Mouse (Mus musculus): ENCODE measurements around the gene 2310022B05Rik. TPM values are rescaled to one million over a fixed set of nuclear protein-coding genes. Genes with fewer than 3 reads are reported as not detected.

2310022B05Rik gene
- polyA plus RNA-seq, 1 experiment from 2014 or later = 17.0 TPM

DNA sequence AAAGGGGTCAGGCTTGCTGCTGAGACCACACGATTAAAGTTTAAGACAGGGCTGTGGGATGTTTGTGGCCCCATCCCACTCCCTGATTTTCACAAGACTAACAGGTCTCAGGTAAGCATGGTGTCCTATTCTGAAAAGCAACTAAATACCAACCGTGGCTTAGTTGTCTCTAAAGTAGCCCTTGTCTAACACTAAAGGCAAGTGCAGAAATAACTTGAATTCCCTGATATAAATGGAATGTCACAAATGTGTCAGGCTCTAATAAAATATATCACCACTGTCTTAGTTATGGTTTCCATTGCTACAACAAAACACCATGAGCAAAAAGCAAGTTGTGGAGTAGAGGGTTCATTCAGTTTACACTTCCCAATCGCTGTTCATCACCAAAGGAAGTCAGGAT is 1.2 kb upstream of the 2310022B05Rik start:
- no peaks in the 10 kb centered on the region for H3K36me3 ChIP-seq (ENCODE audit: control insufficient read depth, insufficient read depth, low read length)
- no peak overlapping the region for H3K4me2 ChIP-seq (ENCODE audit: low read depth, low read length)
- peak overlapping the region; percentile 92 for H3K27ac ChIP-seq (ENCODE audit: low read length)
- H3K9me3 ChIP-seq (ENCODE audit: control insufficient read depth, low read length) = no peaks in the 10 kb centered on the region
- peaks cover 23% of the 10 kb centered on the region for H3K4me1 ChIP-seq (ENCODE audit: control insufficient read depth, insufficient read depth, low read length)
- 54% methylated on average over 3 of the region's 3 CpGs for WGBS
- ATAC-seq = no peak
- H3K27me3 ChIP-seq (replicated peaks; ENCODE audit: control insufficient read depth, insufficient read depth, low read length) = no peaks in the 10 kb centered on the region
- no peak overlapping the region for H3K4me3 ChIP-seq (ENCODE audit: low read length)
- H3K9ac ChIP-seq (ENCODE audit: low read depth, low read length) = no peak overlapping the region

DNA sequence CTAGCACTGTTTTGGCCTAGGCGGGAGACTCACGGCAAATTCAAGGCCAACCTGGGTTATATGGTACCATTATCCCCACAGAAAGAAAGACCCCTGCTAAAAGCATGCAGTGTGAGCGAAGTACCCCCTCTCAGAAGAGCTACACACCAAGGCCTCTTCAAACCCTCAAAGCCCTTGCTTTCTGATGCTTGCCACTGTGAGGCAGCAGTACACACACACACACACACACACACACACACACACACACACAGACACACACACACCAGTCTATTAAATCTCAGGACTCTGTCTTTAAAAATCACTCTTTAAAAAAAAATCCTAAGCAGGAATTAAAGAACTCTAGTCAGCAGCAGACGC is 683 bp upstream of the 2310022B05Rik start:
- Histone ChIP-seq H3K9me3 (ENCODE audit: control insufficient read depth, low read length) (no peaks in the 10 kb centered on the region), H3K4me3 (ENCODE audit: low read length) (peak overlapping the region; percentile 97), H3K4me2 (ENCODE audit: low read depth, low read length) (peak overlapping the region; percentile 77), H3K9ac (ENCODE audit: low read depth, low read length) (peak overlapping the region; percentile 90), H3K27me3 (replicated peaks; ENCODE audit: control insufficient read depth, insufficient read depth, low read length) (no peaks in the 10 kb centered on the region), H3K4me1 (ENCODE audit: control insufficient read depth, insufficient read depth, low read length) (peaks cover 27% of the 10 kb centered on the region), H3K27ac (ENCODE audit: low read length) (peak overlapping the region; percentile 92), H3K36me3 (ENCODE audit: control insufficient read depth, insufficient read depth, low read length) (no peaks in the 10 kb centered on the region)
- WGBS = 41% methylated on average over 4 of the region's 4 CpGs
- no peak for ATAC-seq

DNA sequence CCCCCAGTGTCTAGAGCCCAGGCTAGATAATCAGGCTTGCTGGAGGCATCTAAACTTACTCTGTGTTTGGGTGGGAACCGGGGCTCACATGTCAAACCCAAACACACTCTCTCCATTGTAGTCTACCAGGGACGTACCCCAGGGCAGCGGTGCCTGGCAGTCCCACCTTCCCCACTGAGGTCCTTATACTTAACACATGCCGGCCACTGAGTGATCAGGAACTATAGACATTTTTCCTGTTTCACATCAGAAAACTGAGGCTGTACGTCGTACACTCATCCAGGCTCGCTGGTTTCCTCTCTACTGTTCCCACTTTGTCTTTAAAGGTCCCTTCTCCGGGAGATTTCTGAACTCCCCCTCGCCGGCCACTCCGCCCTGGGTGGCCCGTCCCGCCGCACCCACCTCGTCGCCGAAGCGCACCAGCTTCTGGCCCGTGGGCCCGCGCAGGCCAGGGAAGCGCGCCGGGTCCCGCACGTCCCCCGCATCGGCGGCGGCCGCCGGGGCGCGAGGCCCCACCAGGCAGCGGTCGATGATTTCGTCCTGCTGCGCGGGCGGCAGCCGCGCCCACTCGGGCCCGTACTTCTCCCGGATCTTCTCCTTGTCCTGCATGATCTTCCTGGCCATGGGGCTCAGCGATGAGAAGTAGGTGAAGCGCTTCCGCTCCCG is 590 bp downstream of the 2310022B05Rik start:
- Histone ChIP-seq H3K27ac (ENCODE audit: low read length) (peak overlapping the region; percentile 92), H3K4me1 (ENCODE audit: control insufficient read depth, insufficient read depth, low read length) (peaks cover 38% of the 10 kb centered on the region), H3K9ac (ENCODE audit: low read depth, low read length) (peak overlapping the region; percentile 90), H3K4me2 (ENCODE audit: low read depth, low read length) (peak overlapping the region; percentile 77), H3K9me3 (ENCODE audit: control insufficient read depth, low read length) (no peaks in the 10 kb centered on the region), H3K27me3 (replicated peaks; ENCODE audit: control insufficient read depth, insufficient read depth, low read length) (no peaks in the 10 kb centered on the region), H3K36me3 (ENCODE audit: control insufficient read depth, insufficient read depth, low read length) (no peaks in the 10 kb centered on the region), H3K4me3 (ENCODE audit: low read length) (peak overlapping the region; percentile 97)
- ATAC-seq = peak; percentile 43
- under 1% methylated on average over 49 of the region's 49 CpGs for WGBS

DNA sequence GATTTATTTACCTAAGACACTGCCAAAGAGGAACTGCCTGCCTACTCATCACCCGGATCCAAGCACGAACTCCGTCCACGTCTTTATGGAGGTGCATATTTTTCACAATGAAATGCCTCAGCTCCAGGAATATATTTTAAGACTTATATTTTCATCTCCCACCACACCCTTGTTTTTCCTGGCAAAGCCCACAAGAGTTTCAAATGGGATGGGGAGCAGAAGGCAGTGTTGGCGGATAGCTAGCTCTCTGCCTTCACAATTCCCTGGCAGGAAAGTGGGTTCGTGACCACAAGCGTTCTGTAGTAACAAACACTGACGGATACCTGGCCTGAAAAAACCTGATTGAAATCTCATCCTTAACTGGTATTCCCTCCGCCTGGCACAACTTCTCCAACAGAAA is 1.4 kb downstream of the 2310022B05Rik start:
- H3K4me3 ChIP-seq (ENCODE audit: low read length) = peak overlapping the region; percentile 97
- ATAC-seq = no peak
- peak overlapping the region; percentile 77 for H3K4me2 ChIP-seq (ENCODE audit: low read depth, low read length)
- peak overlapping the region; percentile 90 for H3K9ac ChIP-seq (ENCODE audit: low read depth, low read length)
- no peaks in the 10 kb centered on the region for H3K36me3 ChIP-seq (ENCODE audit: control insufficient read depth, insufficient read depth, low read length)
- peaks cover 41% of the 10 kb centered on the region for H3K4me1 ChIP-seq (ENCODE audit: control insufficient read depth, insufficient read depth, low read length)
- H3K27ac ChIP-seq (ENCODE audit: low read length) = peak overlapping the region; percentile 92; the same call in 1 of the 2 replicates
- H3K9me3 ChIP-seq (ENCODE audit: control insufficient read depth, low read length) = no peaks in the 10 kb centered on the region
- whole genome bisulfite sequencing = 23% methylated on average over 9 of the region's 9 CpGs
- H3K27me3 ChIP-seq (replicated peaks; ENCODE audit: control insufficient read depth, insufficient read depth, low read length) = no peaks in the 10 kb centered on the region

DNA sequence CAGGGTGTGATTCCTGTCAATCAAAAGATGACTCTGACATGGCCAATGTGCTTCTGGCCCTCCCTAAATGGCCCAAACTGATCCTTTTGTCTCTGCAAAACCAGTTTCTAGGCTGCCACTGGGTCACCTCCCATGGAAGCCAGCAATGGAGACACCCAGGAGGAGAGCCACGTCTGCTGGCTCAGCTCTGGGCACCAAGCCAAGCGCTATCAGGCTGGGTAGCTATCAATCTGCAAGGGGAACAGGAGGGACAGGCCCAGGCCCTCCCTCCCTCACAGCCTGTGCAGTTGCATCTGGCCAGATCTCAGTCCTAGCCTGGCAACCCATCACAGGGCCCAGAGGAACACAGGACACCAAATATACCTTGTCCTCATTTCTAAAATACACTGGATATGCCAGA is 4.8 kb downstream of the 2310022B05Rik start:
- no peak overlapping the region for H3K9ac ChIP-seq (ENCODE audit: low read depth, low read length)
- no peak overlapping the region for H3K4me3 ChIP-seq (ENCODE audit: low read length)
- H3K27ac ChIP-seq (ENCODE audit: low read length) = peak overlapping the region; percentile 20; the same call in 1 of the 2 replicates
- H3K27me3 ChIP-seq (replicated peaks; ENCODE audit: control insufficient read depth, insufficient read depth, low read length) = no peaks in the 10 kb centered on the region
- H3K36me3 ChIP-seq (ENCODE audit: control insufficient read depth, insufficient read depth, low read length) = no peaks in the 10 kb centered on the region
- H3K4me1 ChIP-seq (ENCODE audit: control insufficient read depth, insufficient read depth, low read length) = peaks cover 65% of the 10 kb centered on the region
- WGBS = 11% methylated on average over 2 of the region's 2 CpGs
- peak; percentile 78 for ATAC-seq
- H3K9me3 ChIP-seq (ENCODE audit: control insufficient read depth, low read length) = no peaks in the 10 kb centered on the region
- no peak overlapping the region for H3K4me2 ChIP-seq (ENCODE audit: low read depth, low read length)

DNA sequence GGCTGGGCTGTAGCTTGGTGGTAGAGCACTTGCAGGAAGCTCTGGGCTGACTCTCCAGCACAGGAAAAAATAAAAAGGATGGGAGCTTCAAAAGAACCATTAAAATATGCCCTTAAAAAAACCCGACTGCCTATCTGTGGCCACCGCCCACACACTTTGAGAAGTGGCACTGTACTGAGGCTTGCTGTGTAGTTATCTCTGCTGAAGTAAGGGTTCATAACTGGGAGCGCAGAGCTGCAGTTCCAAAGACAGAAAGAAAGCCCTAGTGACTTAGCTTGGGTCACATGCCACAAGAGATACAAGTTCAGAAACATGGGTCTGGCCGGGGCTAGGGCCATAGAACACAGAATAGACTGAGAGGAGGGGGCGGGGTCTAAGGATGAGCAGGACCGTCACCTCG is 5.2 kb downstream of the 2310022B05Rik start:
- peak; percentile 34 for ATAC-seq
- WGBS = 75% methylated on average over 7 of the region's 7 CpGs

DNA sequence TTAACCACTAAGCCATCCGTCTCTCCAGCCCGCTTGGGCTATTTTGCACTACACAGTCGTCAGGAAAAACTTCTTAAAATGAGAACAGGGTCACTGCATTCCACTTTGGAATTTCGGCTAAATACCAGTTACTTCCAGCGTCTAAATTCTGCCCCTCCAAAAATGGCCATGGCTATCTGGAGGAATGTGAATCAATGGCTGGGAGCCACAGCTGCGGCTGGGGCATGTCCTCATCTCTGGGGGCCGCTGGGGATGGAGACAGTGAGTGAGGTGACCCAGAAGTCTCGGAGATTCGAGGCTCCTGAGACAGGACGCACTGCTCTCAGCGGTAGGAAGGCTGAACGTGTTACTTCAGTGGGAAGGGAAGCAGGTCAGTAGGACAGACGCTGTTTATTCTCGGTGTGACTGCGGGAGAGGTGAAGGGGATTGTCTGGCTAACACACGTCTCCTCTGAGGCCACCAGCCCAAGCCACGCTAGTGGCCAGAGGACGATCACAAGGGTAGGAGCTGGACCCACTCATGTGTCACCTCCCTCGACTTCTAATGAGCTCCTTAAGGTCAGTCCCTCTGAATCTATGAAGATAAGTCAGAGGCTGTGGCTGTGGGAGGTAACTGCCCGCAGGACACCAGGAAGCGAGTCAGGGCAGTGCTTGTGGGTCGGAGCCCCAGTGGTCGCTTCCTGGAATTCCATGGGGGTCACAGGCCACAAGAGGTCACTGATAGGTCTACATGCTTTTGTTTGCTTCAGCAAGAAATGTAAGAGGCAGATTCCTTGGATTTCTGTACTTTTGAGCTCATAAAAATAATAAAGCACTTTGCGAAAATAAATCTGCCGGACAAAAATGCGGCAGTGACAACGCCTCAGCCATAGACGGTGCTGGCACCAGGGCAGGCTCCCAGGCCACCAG is 9.3 kb downstream of the 2310022B05Rik start:
- Histone ChIP-seq H3K9me3 (ENCODE audit: control insufficient read depth, low read length) (no peaks in the 10 kb centered on the region), H3K4me2 (ENCODE audit: low read depth, low read length) (no peak overlapping the region), H3K9ac (ENCODE audit: low read depth, low read length) (no peak overlapping the region), H3K27ac (ENCODE audit: low read length) (peak overlapping the region; percentile 80), H3K36me3 (ENCODE audit: control insufficient read depth, insufficient read depth, low read length) (no peaks in the 10 kb centered on the region), H3K4me1 (ENCODE audit: control insufficient read depth, insufficient read depth, low read length) (peaks cover 63% of the 10 kb centered on the region), H3K27me3 (replicated peaks; ENCODE audit: control insufficient read depth, insufficient read depth, low read length) (no peaks in the 10 kb centered on the region), H3K4me3 (ENCODE audit: low read length) (no peak overlapping the region)
- WGBS = 57% methylated on average over 28 of the region's 28 CpGs
- no peak for ATAC-seq

More for the DNA sequence above, 5.2 kb downstream of the 2310022B05Rik start:
- H3K36me3 ChIP-seq (ENCODE audit: control insufficient read depth, insufficient read depth, low read length) = no peaks in the 10 kb centered on the region
- H3K9ac ChIP-seq (ENCODE audit: low read depth, low read length) = no peak overlapping the region
- H3K27ac ChIP-seq (ENCODE audit: low read length) = peak overlapping the region; percentile 20; the same call in 1 of the 2 replicates
- no peak overlapping the region for H3K4me2 ChIP-seq (ENCODE audit: low read depth, low read length)
- no peak overlapping the region for H3K4me3 ChIP-seq (ENCODE audit: low read length)
- no peaks in the 10 kb centered on the region for H3K27me3 ChIP-seq (replicated peaks; ENCODE audit: control insufficient read depth, insufficient read depth, low read length)
- no peaks in the 10 kb centered on the region for H3K9me3 ChIP-seq (ENCODE audit: control insufficient read depth, low read length)
- H3K4me1 ChIP-seq (ENCODE audit: control insufficient read depth, insufficient read depth, low read length) = peaks cover 70% of the 10 kb centered on the region

DNA sequence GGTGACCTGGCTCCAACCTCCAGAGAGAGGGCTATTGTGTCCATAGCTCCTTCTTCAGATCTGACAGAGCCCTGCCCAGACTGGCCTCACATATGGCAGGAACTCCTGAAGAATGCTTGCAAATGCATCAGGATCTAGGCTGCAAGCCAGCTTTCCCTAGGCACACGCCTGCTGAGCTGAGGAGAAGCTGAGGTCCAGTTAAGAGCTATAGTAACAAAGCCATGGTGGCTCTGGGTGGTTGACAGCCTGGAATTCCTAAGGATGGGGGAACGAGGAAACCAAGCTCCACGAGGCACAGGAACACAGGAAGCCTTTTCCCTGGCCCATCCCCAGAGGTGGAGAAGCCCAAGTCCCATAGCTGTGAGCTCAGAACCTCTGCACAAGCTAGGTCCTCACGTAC is 10.6 kb downstream of the 2310022B05Rik start:
- H3K9ac ChIP-seq (ENCODE audit: low read depth, low read length) = peak overlapping the region; percentile 20; the same call in 1 of the 2 replicates
- ATAC-seq = peak; percentile 44
- 0 out of 2 replicates have a peak, but pooled peaks cover 3% of the 10 kb centered on the region for H3K36me3 ChIP-seq (ENCODE audit: control insufficient read depth, insufficient read depth, low read length)
- no peaks in the 10 kb centered on the region for H3K9me3 ChIP-seq (ENCODE audit: control insufficient read depth, low read length)
- no peak overlapping the region for H3K4me3 ChIP-seq (ENCODE audit: low read length)
- peak overlapping the region; percentile 80 for H3K27ac ChIP-seq (ENCODE audit: low read length)
- 33% methylated on average over 4 of the region's 4 CpGs for WGBS
- H3K4me1 ChIP-seq (ENCODE audit: control insufficient read depth, insufficient read depth, low read length) = peaks cover 54% of the 10 kb centered on the region
- H3K27me3 ChIP-seq (replicated peaks; ENCODE audit: control insufficient read depth, insufficient read depth, low read length) = no peaks in the 10 kb centered on the region
- H3K4me2 ChIP-seq (ENCODE audit: low read depth, low read length) = no peak overlapping the region

DNA sequence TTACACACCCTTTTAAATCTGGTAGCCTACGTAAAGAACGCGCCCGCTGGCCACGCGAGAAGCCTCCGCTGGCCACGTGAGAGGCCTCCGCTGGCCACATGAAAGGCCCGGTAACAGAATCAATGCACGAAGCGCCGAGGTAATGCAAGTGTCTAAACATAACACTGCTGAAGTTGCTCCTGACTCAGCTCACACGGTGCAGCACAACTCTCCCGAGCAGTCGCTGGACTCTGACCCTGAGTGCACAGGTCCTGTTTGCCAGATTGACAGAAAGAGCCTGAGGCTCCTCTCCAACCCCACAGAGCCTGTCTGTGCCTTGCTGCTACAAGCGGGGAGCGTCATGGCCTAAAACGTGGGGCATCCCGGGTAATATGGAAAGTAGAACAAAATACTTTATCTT is 11.4 kb downstream of the 2310022B05Rik start:
- WGBS = 74% methylated on average over 20 of the region's 20 CpGs
- Histone ChIP-seq H3K4me3 (ENCODE audit: low read length) (no peak overlapping the region), H3K36me3 (ENCODE audit: control insufficient read depth, insufficient read depth, low read length) (0 out of 2 replicates have a peak, but pooled peaks cover 3% of the 10 kb centered on the region), H3K27ac (ENCODE audit: low read length) (peak overlapping the region; percentile 25), H3K27me3 (replicated peaks; ENCODE audit: control insufficient read depth, insufficient read depth, low read length) (no peaks in the 10 kb centered on the region), H3K4me2 (ENCODE audit: low read depth, low read length) (no peak overlapping the region), H3K4me1 (ENCODE audit: control insufficient read depth, insufficient read depth, low read length) (peaks cover 52% of the 10 kb centered on the region), H3K9me3 (ENCODE audit: control insufficient read depth, low read length) (no peaks in the 10 kb centered on the region), H3K9ac (ENCODE audit: low read depth, low read length) (no peak overlapping the region)
- ATAC-seq = peak; percentile 76

All from intestine, embryonic 16.5 days (tissue).